Mouse (Mus musculus) kidney, postnatal 25 days (tissue): ENCODE data around the gene Prickle2.
A peak's percentile ranks its signal among the peaks of the same experiment; 100 is the strongest.

Experiments
- DNase-seq, 2 experiments: peaks; one replicate each; pipeline ENCODE4 v3.0.0; 2021; ENCODE audit warnings: mixed read lengths in 2 of 2

The Prickle2 gene

DNA sequence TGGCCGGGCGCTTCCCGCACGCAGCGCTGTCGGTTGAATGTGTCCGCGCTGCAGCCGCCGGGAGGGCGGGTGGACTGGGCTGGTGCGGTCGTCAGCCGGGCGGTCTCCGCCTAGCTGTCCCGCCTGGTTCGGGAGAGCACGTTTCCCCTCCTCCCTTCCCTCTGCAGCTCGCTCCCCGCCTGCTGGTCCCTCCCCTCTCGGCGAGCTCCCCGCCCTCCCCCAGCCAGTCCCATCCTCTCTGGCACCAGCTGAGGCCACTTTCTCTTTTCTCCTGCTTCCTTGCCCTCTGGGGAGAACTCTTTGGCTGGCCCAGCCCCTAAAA is at the start of gene Prickle2:
Gene Prickle2, minus strand, starts transcription at position 11 of the 322 bp plus-strand sequence.
- DNase-seq, result peak; percentile 79 to 91

DNA sequence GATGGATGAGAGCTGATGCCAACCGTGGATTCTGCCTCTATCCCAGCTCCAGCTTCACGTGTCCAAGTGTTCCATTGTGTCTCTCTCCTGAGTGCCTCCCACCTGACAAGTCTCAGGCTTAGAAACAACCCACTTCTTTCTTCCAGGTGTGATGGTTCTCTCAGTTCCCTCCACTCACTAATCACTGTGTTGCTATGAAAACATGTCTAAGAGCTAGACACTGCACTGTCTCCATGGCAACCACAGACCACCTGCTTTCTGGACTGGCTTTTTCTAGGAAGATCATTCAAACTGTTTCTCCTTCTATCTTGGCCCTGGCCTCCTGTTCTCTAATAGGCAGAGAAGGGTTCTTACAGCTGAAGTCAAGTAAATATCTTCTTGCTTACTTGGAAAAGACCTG is 46.8 kb upstream of the Prickle2 start:
- DNase-seq, result no peak

- no peak for DNase-seq
These were observed 43.5 kb upstream of the Prickle2 start for GRCm38 (mm10) chr6:92749420-92749819.

DNA sequence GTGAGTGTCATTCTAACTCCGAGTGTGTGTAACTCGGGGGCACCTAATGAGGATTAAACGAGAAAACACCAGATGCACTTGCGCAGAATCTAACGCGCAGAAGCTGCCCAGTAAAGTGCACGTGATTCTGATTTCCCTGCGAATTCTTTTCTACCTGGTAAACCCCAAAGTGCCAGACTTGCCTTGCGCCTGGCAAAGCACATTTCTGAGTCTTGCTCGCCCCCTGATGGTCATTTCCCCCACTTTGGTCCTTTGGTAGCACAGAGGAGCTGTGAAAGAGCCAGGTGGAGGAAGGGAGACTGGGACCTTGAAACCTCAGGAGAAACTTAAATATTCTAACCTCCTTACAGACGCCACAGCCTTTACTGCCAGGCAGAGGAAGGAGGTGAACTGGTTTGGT is 37.6 kb upstream of the Prickle2 start:
- DNase-seq, result peak; percentile 70 to 84

- peak; percentile 72 to 74 for DNase-seq
These were observed 31.2 kb upstream of the Prickle2 start for GRCm38 (mm10) chr6:92737116-92737515.

DNA sequence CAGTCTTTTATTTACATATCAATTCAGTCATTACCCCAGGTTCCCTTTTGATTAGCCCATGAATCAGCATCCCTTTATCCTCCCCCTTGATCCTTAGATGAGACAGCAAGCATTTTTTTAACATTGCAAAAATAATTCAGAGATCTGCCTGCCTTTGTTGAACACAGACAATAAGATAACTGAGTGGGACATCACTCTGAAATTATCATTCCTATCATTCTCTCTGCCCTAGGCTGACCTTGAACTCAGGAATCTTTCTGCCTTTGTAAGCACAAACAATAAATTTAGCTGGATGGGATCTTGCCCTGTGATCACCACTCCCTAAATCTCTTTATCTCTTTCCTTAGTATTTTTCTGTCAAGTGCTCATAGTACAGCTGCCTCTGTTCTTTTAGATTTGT is 27.7 kb upstream of the Prickle2 start:
- no peak for DNase-seq

GRCm38 (mm10) chr6:92728514-92728913 is 22.6 kb upstream of the Prickle2 start:
- DNase-seq, result no peak

DNA sequence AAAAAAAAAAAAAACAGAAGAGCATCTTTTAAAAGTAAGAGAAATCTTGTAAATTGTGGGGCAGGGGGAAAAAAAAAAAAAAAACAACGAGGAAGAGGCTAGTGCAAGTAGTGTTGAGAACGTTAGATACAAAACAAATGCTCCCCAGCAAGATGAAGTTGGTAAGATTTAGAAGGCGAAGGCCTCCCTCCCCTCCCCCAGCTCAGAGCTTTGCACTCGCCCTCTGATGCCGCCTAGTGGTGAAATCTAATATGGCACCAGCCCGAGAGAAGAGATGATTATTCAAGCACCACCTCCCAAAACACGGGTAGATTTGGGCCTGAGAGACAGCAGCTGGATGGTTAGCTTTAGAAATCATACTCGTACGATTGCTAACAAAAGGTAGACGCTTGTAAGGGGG is 22.1 kb upstream of the Prickle2 start:
- DNase-seq, result peak; percentile 73 to 93

- no peak for DNase-seq
These were observed 21.5 kb upstream of the Prickle2 start for GRCm38 (mm10) chr6:92727351-92727986.

- peak; percentile 39 to 64 for DNase-seq
These were observed 20.2 kb upstream of the Prickle2 start for GRCm38 (mm10) chr6:92726121-92726520.

- DNase-seq, result no peak
These were observed 18.4 kb upstream of the Prickle2 start for GRCm38 (mm10) chr6:92724394-92724793.

GRCm38 (mm10) chr6:92715806-92716205 is 9.9 kb upstream of the Prickle2 start:
- no peak for DNase-seq

DNA sequence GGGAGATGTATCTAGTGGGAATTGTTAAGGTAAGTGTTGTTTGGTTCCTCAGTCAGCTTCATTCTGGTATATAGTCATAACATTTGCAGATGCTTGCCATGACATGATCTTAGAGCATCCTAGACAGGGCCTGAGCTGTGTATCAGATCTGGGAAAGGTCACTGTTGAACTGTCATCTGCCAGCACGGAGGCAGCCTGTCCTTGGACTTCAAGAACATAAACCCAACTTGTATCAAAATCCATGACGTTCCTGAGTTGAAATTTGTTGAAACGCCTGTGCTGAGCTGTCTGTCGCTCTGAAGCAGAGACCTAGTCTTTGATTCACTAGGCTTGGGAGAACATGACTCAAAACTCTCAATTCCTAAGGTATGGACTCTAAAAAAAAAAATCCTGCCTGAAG is 8.8 kb upstream of the Prickle2 start:
- DNase-seq, result no peak

DNA sequence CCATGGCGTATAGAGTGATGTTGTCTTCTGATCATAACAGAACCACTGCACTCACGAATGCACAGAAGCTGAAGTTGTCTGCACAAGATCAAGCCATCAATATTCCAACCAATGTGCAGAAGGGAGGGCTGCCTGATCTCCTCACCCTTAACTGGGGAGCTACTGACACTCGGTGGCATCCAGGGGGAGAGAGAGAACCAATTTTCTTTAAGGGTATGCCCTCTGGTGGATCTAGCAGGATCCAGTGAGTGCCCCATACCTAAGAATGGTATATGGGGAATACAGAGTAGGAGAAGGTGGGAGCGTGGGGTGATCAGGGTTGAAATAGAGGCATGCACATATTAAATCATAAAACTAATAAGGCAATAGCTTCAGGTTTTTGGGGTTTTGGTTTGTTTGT is 2.2 kb upstream of the Prickle2 start:
- no peak for DNase-seq

DNA sequence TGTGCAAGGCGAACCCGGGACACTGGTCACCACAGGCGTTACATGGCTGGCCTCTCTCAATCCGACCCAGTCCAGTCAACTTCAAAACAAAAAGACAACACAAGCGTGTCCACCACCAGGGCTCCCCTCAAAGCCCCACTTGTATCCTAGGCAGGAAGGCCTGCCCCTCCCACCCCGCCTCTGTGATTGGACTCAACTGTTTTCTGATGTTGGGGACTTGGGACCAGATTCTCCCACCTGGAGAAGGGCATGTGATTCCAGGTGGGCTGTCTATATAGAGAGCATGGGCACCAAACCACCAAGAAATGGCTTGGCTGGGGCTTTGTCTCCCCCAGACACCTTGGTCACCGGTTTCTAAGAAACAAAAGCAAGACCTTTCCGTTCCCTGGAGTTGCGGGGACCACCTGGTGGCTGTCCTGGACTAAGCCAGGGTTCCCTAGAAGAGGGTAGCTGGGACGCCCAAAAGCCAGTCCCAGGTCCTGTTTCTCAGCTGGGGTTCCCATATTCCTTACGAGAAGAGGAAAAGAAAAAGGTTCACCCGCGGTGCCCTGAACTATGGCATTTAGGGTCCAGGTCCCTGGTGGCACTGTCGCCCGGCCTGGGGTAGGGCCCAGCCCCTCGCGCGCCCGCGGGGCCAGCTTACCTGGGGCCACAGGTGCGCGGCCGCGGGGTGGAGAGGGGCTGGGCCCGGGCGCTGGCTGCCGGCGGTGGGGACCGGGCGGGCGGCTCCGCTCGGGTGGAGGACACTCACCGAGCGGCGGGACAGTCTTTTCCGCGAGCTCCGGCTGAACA is 406 bp downstream of the Prickle2 start:
- DNase-seq, result no peak

- no peak for DNase-seq
These were observed 1.1 kb downstream of the Prickle2 start for GRCm38 (mm10) chr6:92704810-92705209.

- DNase-seq, result no peak
These were observed 6.3 kb downstream of the Prickle2 start for GRCm38 (mm10) chr6:92699491-92700209.

- peak; percentile 37 to 55 for DNase-seq
These were observed 8.1 kb downstream of the Prickle2 start for GRCm38 (mm10) chr6:92697807-92698206.

GRCm38 (mm10) chr6:92687317-92687716 is 18.6 kb downstream of the Prickle2 start:
- DNase-seq, result no peak

- no peak for DNase-seq
These were observed 31.5 kb downstream of the Prickle2 start for GRCm38 (mm10) chr6:92674394-92674925.

DNA sequence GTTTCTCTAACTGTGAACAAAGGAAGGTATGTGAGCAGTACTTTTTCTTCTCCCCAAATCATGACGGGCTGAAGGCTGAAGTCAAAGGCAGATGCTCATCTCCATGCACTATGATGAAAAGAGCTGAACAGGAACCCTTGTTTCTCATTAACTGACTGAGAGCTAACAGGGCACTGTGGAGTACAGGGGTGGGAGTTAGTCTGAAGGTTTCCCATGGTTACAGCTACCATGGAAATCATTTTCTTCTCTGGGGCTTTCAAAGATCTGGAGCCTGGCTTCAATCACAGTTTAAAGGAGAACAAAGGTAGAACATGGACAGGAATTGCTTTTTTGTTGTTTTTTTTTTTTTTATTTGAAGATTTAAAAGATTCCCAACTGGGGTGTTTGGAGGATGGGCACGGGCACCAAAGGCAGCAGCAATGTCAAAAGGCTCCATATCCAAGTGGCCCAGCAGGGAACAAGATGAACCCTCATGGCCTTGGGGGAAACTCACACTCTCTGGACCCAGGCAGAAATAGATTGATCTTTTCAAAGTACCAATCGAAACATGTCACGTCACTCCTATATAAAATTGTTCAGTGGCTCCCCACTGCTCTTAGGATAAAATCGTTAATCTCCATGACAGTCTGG is 35.3 kb downstream of the Prickle2 start:
- DNase-seq, result no peak

GRCm38 (mm10) chr6:92669623-92670022 is 36.3 kb downstream of the Prickle2 start:
- DNase-seq, result no peak

DNA sequence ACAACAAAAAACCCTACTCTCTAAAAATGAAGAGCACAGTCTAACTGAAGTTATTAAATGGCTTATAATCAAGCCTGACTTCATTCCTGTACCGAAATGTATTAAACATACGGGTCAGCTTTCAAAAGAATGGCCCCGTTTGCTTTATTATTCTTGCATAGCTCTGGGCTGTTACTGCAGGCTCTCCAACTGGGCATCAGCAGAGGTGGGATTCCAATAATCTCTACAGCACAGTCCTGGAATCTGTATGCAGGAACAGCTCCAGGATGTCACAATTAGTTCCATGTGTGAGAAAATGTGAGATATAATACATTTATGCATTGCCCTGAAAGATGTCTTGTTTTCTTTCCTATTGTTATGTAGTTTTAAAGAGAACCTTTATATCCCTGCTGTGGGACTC is 38.4 kb downstream of the Prickle2 start:
- no peak for DNase-seq
